Mouse (Mus musculus) heart, postnatal 0 days (tissue): ENCODE results near the gene Hmbs.
"Not testable (repeated sequence)": the region's sequence is repeated elsewhere in the genome, so short reads cannot be mapped to it uniquely, and the experiment has no call there.

Experiments
- CTCF ChIP-seq: IDR thresholded peaks from 2 replicates; pipeline ENCODE4 v1.5.1; 2016; ENCODE audit warnings: antibody characterized with exemption, control low read depth, low read depth
- EP300 ChIP-seq: IDR thresholded peaks from 2 replicates; pipeline ENCODE4 v1.6.1; 2016; ENCODE audit warnings: antibody characterized with exemption, low read depth

GRCm38 (mm10) chr9:44300001-44300400, 44.0 kb downstream of the Hmbs start:
- not testable (repeated sequence) for TF ChIP-seq CTCF, EP300
